9 mouse cellular contexts compared by ENCODE assay signal in genomic region chr10:99270406-99270805, GRCm38 (mm10). TPM values are rescaled to one million over a fixed set of nuclear protein-coding genes. Genes with fewer than 3 reads are reported as not detected.
DNase-seq lines count a peak whose midpoint lies in the region; ATAC-seq and TF ChIP-seq lines count a peak whose summit lies in the region.
"Had no signal": no experiment of that assay in that cellular context is flagged by ENCODE, and none has a peak within 500 bp of the region (broad histone marks: within the 10 kb centered on the region; RNA-seq: fewer than 3 reads in every experiment).

No protein-coding gene starts in this region.

- TF ChIP-seq POLR2A in small intestine, adult 2 months (IDR thresholded peaks at IDR 0.05; ENCODE audit: low read depth, low read length), result 0 out of 2 replicates have a peak, but pooled peaks have one; percentile 15

- H3K9ac ChIP-seq in forebrain, embryonic 14.5 days (ENCODE audit: low read length), result no peak overlapping the region
- H3K9ac ChIP-seq in forebrain, embryonic 13.5 days, result no peak overlapping the region
- H3K9ac ChIP-seq in liver, embryonic 11.5 days (ENCODE audit: low read depth, low read length), result no peak overlapping the region
- H3K9ac ChIP-seq: embryonic facial prominence, embryonic 12.5 days had no signal

- ATAC-seq in forebrain, embryonic 14.5 days, result no peak
- ATAC-seq in forebrain, embryonic 13.5 days, result no peak
- ATAC-seq in liver, embryonic 11.5 days (replicated peaks; ENCODE audit: low FRiP score), result peak; percentile 32; the same call in 1 of the 2 replicates

- WGBS in forebrain, embryonic 14.5 days, result 49% methylated on average over 10 of the region's 10 CpGs
- 58% methylated on average over 10 of the region's 10 CpGs for WGBS in forebrain, embryonic 13.5 days
- 30% methylated on average over 10 of the region's 10 CpGs for WGBS in liver, embryonic 11.5 days
- 27% methylated on average over 10 of the region's 10 CpGs for WGBS in small intestine, adult 2 months

- no peak overlapping the region for H3K4me2 ChIP-seq in forebrain, embryonic 14.5 days (ENCODE audit: low read length)
- no peak overlapping the region for H3K4me2 ChIP-seq in forebrain, embryonic 13.5 days
- no peak overlapping the region; the same call in 1 of the 2 replicates for H3K4me2 ChIP-seq in liver, embryonic 11.5 days
- H3K4me2 ChIP-seq: embryonic facial prominence, embryonic 12.5 days had no signal

- intact Hi-C loops in heart, postnatal 36 days (cut with DNase I), result no loop called here

- no peak overlapping the region for H3K4me3 ChIP-seq in forebrain, embryonic 14.5 days (ENCODE audit: low read depth, low read length)
- H3K4me3 ChIP-seq in forebrain, embryonic 13.5 days, result no peak overlapping the region
- H3K4me3 ChIP-seq in liver, embryonic 11.5 days (ENCODE audit: low read depth, low read length), result no peak overlapping the region
- 0 out of 2 replicates have a peak overlapping the region, but pooled peaks have one; percentile 5 for H3K4me3 ChIP-seq in small intestine, adult 2 months (ENCODE audit: low read depth, low read length)
- H3K4me3 ChIP-seq: embryonic facial prominence, embryonic 12.5 days had no signal

- peaks cover 12% of the 10 kb centered on the region; the same call in 1 of the 2 replicates for H3K27me3 ChIP-seq in forebrain, embryonic 14.5 days (replicated peaks; ENCODE audit: control insufficient read depth, insufficient read depth, low read length)
- H3K27me3 ChIP-seq in forebrain, embryonic 13.5 days, result peaks cover 21% of the 10 kb centered on the region
- H3K27me3 ChIP-seq in liver, embryonic 11.5 days (replicated peaks; ENCODE audit: control insufficient read depth, insufficient read depth, low read length), result 0 out of 2 replicates have a peak, but pooled peaks cover 1% of the 10 kb centered on the region
- no peaks in the 10 kb centered on the region for H3K27me3 ChIP-seq in small intestine, adult 2 months (ENCODE audit: control insufficient read depth, insufficient read depth, low read length)
- H3K27me3 ChIP-seq: embryonic facial prominence, embryonic 12.5 days had no signal

- peaks cover 21% of the 10 kb centered on the region for H3K4me1 ChIP-seq in forebrain, embryonic 14.5 days (ENCODE audit: control insufficient read depth, insufficient read depth, low read length)
- peaks cover 32% of the 10 kb centered on the region for H3K4me1 ChIP-seq in forebrain, embryonic 13.5 days
- peaks cover 17% of the 10 kb centered on the region for H3K4me1 ChIP-seq in liver, embryonic 11.5 days (replicated peaks; ENCODE audit: control insufficient read depth, insufficient read depth, low read length)
- peaks cover 22% of the 10 kb centered on the region for H3K4me1 ChIP-seq in small intestine, adult 2 months (ENCODE audit: control insufficient read depth, insufficient read depth, insufficient read length, low read length)

- no peaks in the 10 kb centered on the region for H3K36me3 ChIP-seq in forebrain, embryonic 14.5 days (ENCODE audit: control insufficient read depth, insufficient read depth, low read length)
- no peaks in the 10 kb centered on the region for H3K36me3 ChIP-seq in forebrain, embryonic 13.5 days (ENCODE audit: poor library complexity, severe bottlenecking)
- H3K36me3 ChIP-seq in liver, embryonic 11.5 days (ENCODE audit: control insufficient read depth, insufficient read depth, low read length), result no peaks in the 10 kb centered on the region; the same call in 1 of the 2 replicates
- peaks cover 11% of the 10 kb centered on the region for H3K36me3 ChIP-seq in small intestine, adult 2 months (ENCODE audit: control insufficient read depth, insufficient read depth, low read length)

- no peak for DNase-seq in forebrain, embryonic 14.5 days (ENCODE audit: low spot score)
- peak; percentile 45 for DNase-seq in embryo, embryonic 10 days (ENCODE audit: low spot score)
- DNase-seq in heart, postnatal 36 days, result peak; percentile 58 to 69
- DNase-seq in liver, embryonic 11.5 days (ENCODE audit: low spot score), result no peak
- no peak for DNase-seq in MN1 (ENCODE audit: low spot score)
- DNase-seq in T-cell, adult 2 months (ENCODE audit: low spot score), result no peak

- H3K27ac ChIP-seq in forebrain, embryonic 14.5 days (ENCODE audit: low read depth, low read length), result peak overlapping the region; percentile 39; the same call in 1 of the 2 replicates
- H3K27ac ChIP-seq in forebrain, embryonic 13.5 days, result no peak overlapping the region
- H3K27ac ChIP-seq in liver, embryonic 11.5 days (ENCODE audit: low read depth, low read length), result no peak overlapping the region
- H3K27ac ChIP-seq in small intestine, adult 2 months (ENCODE audit: insufficient read depth, low read depth, low read length), result peak overlapping the region; percentile 60
- H3K27ac ChIP-seq: embryonic facial prominence, embryonic 12.5 days had no signal

- TF ChIP-seq CTCF in small intestine, adult 2 months (IDR thresholded peaks at IDR 0.05; ENCODE audit: extremely low read depth, insufficient read length, insufficient replicate concordance, low read depth, low read length), result no peak

- no peaks in the 10 kb centered on the region for H3K9me3 ChIP-seq in forebrain, embryonic 14.5 days (replicated peaks; ENCODE audit: control insufficient read depth, low read length)
- no peaks in the 10 kb centered on the region for H3K9me3 ChIP-seq in forebrain, embryonic 13.5 days (replicated peaks)
- H3K9me3 ChIP-seq in liver, embryonic 11.5 days (ENCODE audit: control insufficient read depth, low read length), result no peaks in the 10 kb centered on the region
- H3K9me3 ChIP-seq: embryonic facial prominence, embryonic 12.5 days had no signal

RNA-seq across cellular contexts. Expression of gene Dusp6, which starts 7.4 kb away (rescaled TPM):
- 34.1 and 40.1 TPM in 2 replicates for polyA plus RNA-seq in forebrain, embryonic 14.5 days (2014; fragmentation: Nextera tagmentation; extraction: Ambion mirVana)
- 24.9 and 26.8 TPM in 2 replicates for polyA plus RNA-seq in forebrain, embryonic 13.5 days (2015; fragmentation: Nextera tagmentation; extraction: Ambion mirVana)
- 10 to 100 TPM; 16.2 to 21.7 TPM for total RNA-seq in heart, postnatal 36 days (2021)
- 37.6 and 40.3 TPM in 2 replicates for polyA plus RNA-seq in liver, embryonic 11.5 days (2014; fragmentation: Nextera tagmentation; extraction: Ambion mirVana)
- 28.7 and 98.8 TPM in 2 replicates for polyA plus RNA-seq in small intestine, adult 2 months (2012; rRNA removed)

Comparison
In these comparisons a context has a peak if more than half of its experiments do, and no peak if none do; other contexts are left out.
1. H3K27ac ChIP-seq: peak in forebrain, embryonic 14.5 days (single experiment) and small intestine, adult 2 months (single experiment); none in forebrain, embryonic 13.5 days (single experiment) and liver, embryonic 11.5 days (single experiment).
2. DNase-seq: peak in embryo, embryonic 10 days (single experiment) and heart, postnatal 36 days (2 of 2); none in forebrain, embryonic 14.5 days (single experiment), liver, embryonic 11.5 days (single experiment), MN1 (single experiment) and T-cell, adult 2 months (single experiment).